Mouse (Mus musculus): ENCODE measurements around the gene Cfap54. TPM values are rescaled to one million over a fixed set of nuclear protein-coding genes. Genes with fewer than 3 reads are reported as not detected.

Gene Cfap54
- total RNA-seq, 2 experiments from 2014 or later, result 0.31 to 0.59 TPM

- DNase-seq, result no peak
- no peak overlapping the region for H3K27ac ChIP-seq
- intact Hi-C loops (cut with DNase I), result no loop called here
- TF ChIP-seq CTCF (IDR thresholded peaks at IDR 0.05), result no peak
- no peak overlapping the region for H3K4me3 ChIP-seq
These were observed 45.9 kb downstream of the Cfap54 start for GRCm38 (mm10) chr10:93035489-93035888.

- Histone ChIP-seq H3K27ac (no peak overlapping the region), H3K4me3 (no peak overlapping the region)
- DNase-seq, result no peak
- TF ChIP-seq CTCF (IDR thresholded peaks at IDR 0.05), result no peak
- intact Hi-C loops (cut with DNase I), result no loop called here
These were observed 58.1 kb downstream of the Cfap54 start for GRCm38 (mm10) chr10:93023295-93023694.

GRCm38 (mm10) chr10:93014059-93014795 lies 67.2 kb downstream of the Cfap54 start:
- TF ChIP-seq CTCF (IDR thresholded peaks at IDR 0.05), result peak; percentile 97; the same call in 1 of the 2 replicates
- no peak overlapping the region for H3K27ac ChIP-seq
- H3K4me3 ChIP-seq, result no peak overlapping the region
- intact Hi-C loops (cut with DNase I), result loop anchor here (1.0 to 10.0 kb wide), 3 partner anchors 706 to 1749 kb away; no protein-coding TSS in a partner anchor
- peak; percentile 25 for DNase-seq

GRCm38 (mm10) chr10:93011085-93011484 lies 70.3 kb downstream of the Cfap54 start:
- no peak for DNase-seq
- intact Hi-C loops (cut with DNase I), result loop anchor here (10.0 kb wide), 2 partner anchors 1716 to 1746 kb away; no protein-coding TSS in a partner anchor
- no peak for TF ChIP-seq CTCF (IDR thresholded peaks at IDR 0.05)
- Histone ChIP-seq H3K4me3 (no peak overlapping the region), H3K27ac (no peak overlapping the region)

GRCm38 (mm10) chr10:93006970-93007369 lies 74.4 kb downstream of the Cfap54 start:
- Histone ChIP-seq H3K27ac (no peak overlapping the region), H3K4me3 (no peak overlapping the region)
- intact Hi-C loops (cut with DNase I), result no loop called here
- DNase-seq, result no peak
- no peak for TF ChIP-seq CTCF (IDR thresholded peaks at IDR 0.05)

- intact Hi-C loops (cut with DNase I), result no loop called here
- TF ChIP-seq CTCF (IDR thresholded peaks at IDR 0.05), result no peak
- no peak for DNase-seq
- no peak overlapping the region for H3K27ac ChIP-seq
- no peak overlapping the region for H3K4me3 ChIP-seq
These were observed 75.0 kb downstream of the Cfap54 start for GRCm38 (mm10) chr10:93006405-93006804.

- Histone ChIP-seq H3K27ac (no peak overlapping the region), H3K4me3 (no peak overlapping the region)
- no peak for DNase-seq
- TF ChIP-seq CTCF (IDR thresholded peaks at IDR 0.05), result no peak
- intact Hi-C loops (cut with DNase I), result no loop called here
These were observed 82.9 kb downstream of the Cfap54 start for GRCm38 (mm10) chr10:92998536-92998935.

- Histone ChIP-seq H3K27ac (no peak overlapping the region), H3K4me3 (no peak overlapping the region)
- no peak for TF ChIP-seq CTCF (IDR thresholded peaks at IDR 0.05)
- DNase-seq, result no peak
- intact Hi-C loops (cut with DNase I), result no loop called here
These were observed 86.2 kb downstream of the Cfap54 start for GRCm38 (mm10) chr10:92995186-92995585.

GRCm38 (mm10) chr10:92994340-92994739 lies 87.1 kb downstream of the Cfap54 start:
- Histone ChIP-seq H3K4me3 (no peak overlapping the region), H3K27ac (no peak overlapping the region)
- intact Hi-C loops (cut with DNase I), result no loop called here
- no peak; the same call in 1 of the 2 replicates for TF ChIP-seq CTCF (IDR thresholded peaks at IDR 0.05)
- no peak for DNase-seq

GRCm38 (mm10) chr10:92992526-92992925 lies 88.9 kb downstream of the Cfap54 start:
- DNase-seq, result no peak
- no peak overlapping the region for H3K4me3 ChIP-seq
- intact Hi-C loops (cut with DNase I), result no loop called here
- TF ChIP-seq CTCF (IDR thresholded peaks at IDR 0.05), result no peak
- H3K27ac ChIP-seq, result no peak overlapping the region

- Histone ChIP-seq H3K4me3 (no peak overlapping the region), H3K27ac (no peak overlapping the region)
- TF ChIP-seq CTCF (IDR thresholded peaks at IDR 0.05), result no peak
- no peak for DNase-seq
- intact Hi-C loops (cut with DNase I), result no loop called here
These were observed 90.8 kb downstream of the Cfap54 start for GRCm38 (mm10) chr10:92990576-92990975.

- Histone ChIP-seq H3K27ac (no peak overlapping the region), H3K4me3 (no peak overlapping the region)
- no peak for TF ChIP-seq CTCF (IDR thresholded peaks at IDR 0.05)
- no peak for DNase-seq
- intact Hi-C loops (cut with DNase I), result no loop called here
These were observed 116.3 kb downstream of the Cfap54 start for GRCm38 (mm10) chr10:92965134-92965533.

- DNase-seq, result no peak
- H3K4me3 ChIP-seq, result no peak overlapping the region
- TF ChIP-seq CTCF (IDR thresholded peaks at IDR 0.05), result no peak
- intact Hi-C loops (cut with DNase I), result no loop called here
- no peak overlapping the region for H3K27ac ChIP-seq
These were observed 131.4 kb downstream of the Cfap54 start for GRCm38 (mm10) chr10:92950044-92950443.
